Mouse (Mus musculus): ENCODE results near the gene Pcdh7. TPM values are rescaled to one million over a fixed set of nuclear protein-coding genes. Genes with fewer than 3 reads are reported as not detected.
A peak's percentile ranks its signal among the peaks of the same experiment; 100 is the strongest.

The Pcdh7 gene
- total and polyA plus RNA-seq, 3 experiments = not detected

- TF ChIP-seq NRF1 (IDR thresholded peaks at IDR 0.05; ENCODE audit: insufficient read depth, low read depth, low read length, poor library complexity, severe bottlenecking) (no peak), UBTF (IDR thresholded peaks at IDR 0.05; ENCODE audit: borderline replicate concordance, insufficient read depth, low read depth, low read length) (no peak), MAFK (IDR thresholded peaks at IDR 0.05; ENCODE audit: borderline replicate concordance, low read depth, low read length) (0 out of 2 replicates have a peak, but pooled peaks have one; percentile 15), GABPA (IDR thresholded peaks at IDR 0.05; ENCODE audit: low read depth, low read length) (no peak), RCOR1 (IDR thresholded peaks at IDR 0.05; ENCODE audit: low read depth, low read length) (peak; percentile 86), EP300 (IDR thresholded peaks at IDR 0.05; ENCODE audit: low read depth in 1 of 2, low read length in 2 of 2) (peak; percentile 97 to 98), CHD2 (IDR thresholded peaks at IDR 0.05; ENCODE audit: low read length) (no peak), ZMIZ1 (IDR thresholded peaks at IDR 0.05; ENCODE audit: low read depth, low read length) (peak; percentile 56; the same call in 1 of the 2 replicates), POLR2AphosphoS2 (IDR thresholded peaks at IDR 0.05; ENCODE audit: low read length) (no peak), MXI1 (IDR thresholded peaks at IDR 0.05; ENCODE audit: low read depth, low read length) (no peak), NELFE (IDR thresholded peaks at IDR 0.05; ENCODE audit: low read depth, low read length) (peak; percentile 42; the same call in 1 of the 2 replicates), MYC (IDR thresholded peaks at IDR 0.05; ENCODE audit: low read depth, low read length) (0 out of 2 replicates have a peak, but pooled peaks have one; percentile 64), USF2 (IDR thresholded peaks at IDR 0.05; ENCODE audit: borderline replicate concordance in 1 of 2, insufficient read depth in 1 of 2, low read depth in 1 of 2, low read length in 2 of 2) (no peak), JUND (IDR thresholded peaks at IDR 0.05; ENCODE audit: low read depth, low read length) (0 out of 2 replicates have a peak, but pooled peaks have one; percentile 42), POLR2A (IDR thresholded peaks at IDR 0.05; ENCODE audit: control insufficient read depth in 1 of 2, insufficient read depth in 1 of 2, low read depth in 1 of 2, low read length in 2 of 2, poor library complexity in 1 of 2) (peak in 1 of 2 experiments; percentile 29; a peak in 1 of 4 replicates), HCFC1 (IDR thresholded peaks at IDR 0.05; ENCODE audit: low read depth, low read length) (peak; percentile 39; the same call in 1 of the 2 replicates), POLR2AphosphoS5 (IDR thresholded peaks at IDR 0.05; ENCODE audit: borderline replicate concordance, low read depth, low read length) (no peak), ZC3H11A (IDR thresholded peaks at IDR 0.05; ENCODE audit: low read depth, low read length) (peak; percentile 11; the same call in 1 of the 2 replicates), ETS1 (IDR thresholded peaks at IDR 0.05; ENCODE audit: low read depth, low read length) (peak; percentile 91), TBP (IDR thresholded peaks at IDR 0.05; ENCODE audit: low read depth, low read length) (0 out of 2 replicates have a peak, but pooled peaks have one; percentile 47), CHD1 (IDR thresholded peaks at IDR 0.05; ENCODE audit: low read depth, low read length) (no peak), KAT2A (conservative IDR thresholded peaks at IDR 0.05; ENCODE audit: low read depth, low read length) (no peak), SIN3A (IDR thresholded peaks at IDR 0.05; ENCODE audit: low read length) (peak; percentile 73; the same call in 1 of the 2 replicates), RAD21 (IDR thresholded peaks at IDR 0.05; ENCODE audit: low read depth, low read length) (no peak)
Measured at GRCm38 (mm10) chr5:57781950-57782349, 64.2 kb downstream of the Pcdh7 start (continued).

All from MEL (cell line).